Mouse (Mus musculus) MEL (cell line): ENCODE measurements around the gene Abcc1. TPM values are rescaled to one million over a fixed set of nuclear protein-coding genes. Genes with fewer than 3 reads are reported as not detected.

ENCODE experiments used
- DNase-seq: peaks from one replicate; pipeline ENCODE4 v3.0.0; 2011; ENCODE audit warnings: low read depth, low spot score
- H3K27ac ChIP-seq: 2 replicates; pipeline ENCODE4 v1.5.1; 2012; ENCODE audit warnings: low read depth, mild to moderate bottlenecking, control low read depth, low read length, moderate library complexity; ENCODE audit not compliant: control insufficient read depth
- H3K27me3 ChIP-seq, 2 experiments: fragments of 150-350 bp in 1 of 2; sonication (generic) in 1 of 2; 2 replicates each; pipeline ENCODE4 v1.6.1; 2012; ENCODE audit warnings: low read length in 2 of 2, mild to moderate bottlenecking in 2 of 2, improper control_type of control experiment in 1 of 2, moderate library complexity in 1 of 2; ENCODE audit not compliant: insufficient read depth in 2 of 2, control insufficient read depth in 1 of 2
- H3K36me3 ChIP-seq, 2 experiments: 2 replicates each; pipeline ENCODE4 v1.6.1; 2012 to 2014; ENCODE audit warnings: low read length in 2 of 2, improper control_type of control experiment in 1 of 2, inconsistent platforms in 1 of 2, mild to moderate bottlenecking in 1 of 2; ENCODE audit not compliant: insufficient read depth in 2 of 2, control insufficient read depth in 1 of 2
- H3K4me1 ChIP-seq, 2 experiments: fragments of 150-350 bp in 1 of 2; sonication (generic) in 1 of 2; 2 replicates each; pipeline ENCODE4 v1.6.1; 2012; ENCODE audit warnings: low read length in 2 of 2, improper control_type of control experiment in 1 of 2, mild to moderate bottlenecking in 1 of 2; ENCODE audit not compliant: insufficient read depth in 2 of 2, control insufficient read depth in 1 of 2
- H3K4me3 ChIP-seq, 2 experiments: fragments of 150-350 bp in 1 of 2; sonication (generic) in 1 of 2; 2 replicates each; pipeline ENCODE4 v1.5.1; 2012; ENCODE audit warnings: low read depth in 2 of 2, low read length in 2 of 2, mild to moderate bottlenecking in 2 of 2, moderate library complexity in 2 of 2, control low read depth in 1 of 2, improper control_type of control experiment in 1 of 2; ENCODE audit not compliant: control insufficient read depth in 1 of 2, insufficient read depth in 1 of 2
- H3K79me2 ChIP-seq: 2 replicates; pipeline ENCODE4 v1.6.1; 2012; ENCODE audit warnings: mild to moderate bottlenecking, low read length, moderate library complexity; ENCODE audit not compliant: control insufficient read depth, poor library complexity, insufficient read depth
- H3K9ac ChIP-seq: 2 replicates; pipeline ENCODE4 v1.6.1; 2012; ENCODE audit warnings: low read depth, mild to moderate bottlenecking, control low read depth, low read length, moderate library complexity; ENCODE audit not compliant: control insufficient read depth, poor library complexity, severe bottlenecking
- H3K9me3 ChIP-seq: fragments of 150-350 bp; sonication (generic); replicated peaks from 2 replicates; pipeline ENCODE4 v1.6.1; 2012; ENCODE audit warnings: mild to moderate bottlenecking, low read length, improper control_type of control experiment, moderate library complexity; ENCODE audit not compliant: insufficient read depth
- BHLHE40 ChIP-seq: IDR thresholded peaks from 2 replicates; pipeline ENCODE4 v1.6.1; 2012; ENCODE audit warnings: low read depth, mild to moderate bottlenecking, inconsistent platforms, low read length, improper control_type of control experiment, borderline replicate concordance
- CHD1 ChIP-seq: IDR thresholded peaks from 2 replicates; pipeline ENCODE4 v1.6.1; 2012; ENCODE audit warnings: low read depth, mild to moderate bottlenecking, inconsistent platforms, low read length, improper control_type of control experiment
- CHD2 ChIP-seq: IDR thresholded peaks from 2 replicates; pipeline ENCODE4 v1.6.1; 2011; ENCODE audit warnings: low read length, improper control_type of control experiment
- E2F4 ChIP-seq: IDR thresholded peaks from 2 replicates; pipeline ENCODE4 v1.6.1; 2011; ENCODE audit warnings: low read depth, low read length, improper control_type of control experiment, borderline replicate concordance
- ELF1 ChIP-seq: IDR thresholded peaks from 2 replicates; pipeline ENCODE4 v1.6.1; 2014; ENCODE audit warnings: low read depth, mild to moderate bottlenecking, inconsistent platforms, low read length, improper control_type of control experiment, moderate library complexity
- EP300 ChIP-seq, 2 experiments: IDR thresholded peaks; 2 replicates each; pipeline ENCODE4 v1.6.1; 2011; ENCODE audit warnings: improper control_type of control experiment in 2 of 2, low read length in 2 of 2, low read depth in 1 of 2, mild to moderate bottlenecking in 1 of 2
- GABPA ChIP-seq: IDR thresholded peaks from 2 replicates; pipeline ENCODE4 v1.6.1; 2012; ENCODE audit warnings: low read depth, mild to moderate bottlenecking, inconsistent platforms, low read length, improper control_type of control experiment, moderate library complexity
- JUND ChIP-seq: IDR thresholded peaks from 2 replicates; pipeline ENCODE4 v1.6.1; 2011; ENCODE audit warnings: low read depth, mild to moderate bottlenecking, improper control_type of control experiment, low read length
- MAX ChIP-seq: IDR thresholded peaks from 2 replicates; pipeline ENCODE4 v1.6.1; 2011; ENCODE audit warnings: low read length, improper control_type of control experiment
- MEF2A ChIP-seq: IDR thresholded peaks from 2 replicates; pipeline ENCODE4 v1.6.1; 2014; ENCODE audit warnings: low read depth, mild to moderate bottlenecking, inconsistent platforms, low read length, improper control_type of control experiment; ENCODE audit not compliant: poor library complexity, insufficient replicate concordance, severe bottlenecking; ENCODE audit errors: extremely low read depth
- MYC ChIP-seq: IDR thresholded peaks from 2 replicates; pipeline ENCODE4 v1.6.1; 2011; ENCODE audit warnings: low read depth, mild to moderate bottlenecking, low read length, improper control_type of control experiment, moderate library complexity
- NELFE ChIP-seq: IDR thresholded peaks from 2 replicates; pipeline ENCODE4 v1.6.1; 2011; ENCODE audit warnings: low read depth, low read length, improper control_type of control experiment
- POLR2A ChIP-seq, 2 experiments: IDR thresholded peaks; 2 replicates each; pipeline ENCODE4 v1.6.1; 2011 to 2012; ENCODE audit warnings: low read length in 2 of 2, mild to moderate bottlenecking in 2 of 2, control low read depth in 1 of 2, improper control_type of control experiment in 1 of 2, low read depth in 1 of 2, moderate library complexity in 1 of 2; ENCODE audit not compliant: control insufficient read depth in 1 of 2, insufficient read depth in 1 of 2, poor library complexity in 1 of 2
- POLR2AphosphoS5 ChIP-seq: IDR thresholded peaks from 2 replicates; pipeline ENCODE4 v1.6.1; 2012; ENCODE audit warnings: low read depth, borderline replicate concordance, mild to moderate bottlenecking, inconsistent platforms, low read length, moderate library complexity, mixed read lengths
- TAL1 ChIP-seq: IDR thresholded peaks from 2 replicates; pipeline ENCODE4 v1.6.1; 2012; ENCODE audit warnings: mild to moderate bottlenecking, inconsistent platforms, low read length, moderate library complexity, mixed read lengths
- TCF12 ChIP-seq: IDR thresholded peaks from 2 replicates; pipeline ENCODE4 v1.6.1; 2014; ENCODE audit warnings: low read depth, mild to moderate bottlenecking, inconsistent platforms, low read length, improper control_type of control experiment, moderate library complexity
- UBTF ChIP-seq: IDR thresholded peaks from 2 replicates; pipeline ENCODE4 v1.6.1; 2012; ENCODE audit warnings: low read depth, mild to moderate bottlenecking, inconsistent platforms, low read length, improper control_type of control experiment, moderate library complexity, borderline replicate concordance; ENCODE audit not compliant: insufficient read depth
- ZC3H11A ChIP-seq: IDR thresholded peaks from 2 replicates; pipeline ENCODE4 v1.6.1; 2012; ENCODE audit warnings: low read depth, mild to moderate bottlenecking, inconsistent platforms, low read length, improper control_type of control experiment
- polyA plus RNA-seq, 2 experiments: library from polyadenylated mRNA; stranded (reverse) in 1 of 2; unstranded in 1 of 2; fragments of >175 nt in 1 of 2; fragments of >200 nt in 1 of 2; gene quantifications; 2 replicates each; pipeline versions ENCODE4 v1.2.1 to v1.2.4; 2012; ENCODE audit warnings: low replicate concordance in 2 of 2, low read depth in 1 of 2; ENCODE audit not compliant: insufficient read length in 2 of 2, insufficient read depth in 1 of 2, missing spikeins in 1 of 2
- total RNA-seq: library from RNA; depleted of rRNA; stranded (reverse); fragments of 300-350 nt; gene quantifications from 2 replicates; pipeline ENCODE4 v1.2.3, GENCODE M21; 2012

Gene Abcc1
- total and polyA plus RNA-seq, 3 experiments, result 31.5 to 39.8 (median 34.2) TPM

GRCm38 (mm10) chr16:14439081-14439480 is 77.7 kb downstream of the Abcc1 start:
- no peaks in the 10 kb centered on the region for H3K9me3 ChIP-seq
- DNase-seq, result peak; percentile 21
- peaks cover 0 to 3% of the 10 kb centered on the region in 2 experiments; a peak in 2 of 4 replicates for H3K36me3 ChIP-seq
- no peak overlapping the region for H3K27ac ChIP-seq
- no peak overlapping the region for H3K4me3 ChIP-seq
- no peaks in the 10 kb centered on the region for H3K27me3 ChIP-seq
- H3K9ac ChIP-seq, result no peak overlapping the region
- no peak for TF ChIP-seq MAX
- no peak for TF ChIP-seq POLR2A (IDR thresholded peaks at IDR 0.05; ENCODE audit: control insufficient read depth in 1 of 2, insufficient read depth in 1 of 2, low read depth in 1 of 2, low read length in 2 of 2, poor library complexity in 1 of 2)
- TF ChIP-seq CHD1, result no peak
- TF ChIP-seq MEF2A, result no peak
- H3K79me2 ChIP-seq, result no peaks in the 10 kb centered on the region
- H3K4me1 ChIP-seq, result no peaks in the 10 kb centered on the region

DNA sequence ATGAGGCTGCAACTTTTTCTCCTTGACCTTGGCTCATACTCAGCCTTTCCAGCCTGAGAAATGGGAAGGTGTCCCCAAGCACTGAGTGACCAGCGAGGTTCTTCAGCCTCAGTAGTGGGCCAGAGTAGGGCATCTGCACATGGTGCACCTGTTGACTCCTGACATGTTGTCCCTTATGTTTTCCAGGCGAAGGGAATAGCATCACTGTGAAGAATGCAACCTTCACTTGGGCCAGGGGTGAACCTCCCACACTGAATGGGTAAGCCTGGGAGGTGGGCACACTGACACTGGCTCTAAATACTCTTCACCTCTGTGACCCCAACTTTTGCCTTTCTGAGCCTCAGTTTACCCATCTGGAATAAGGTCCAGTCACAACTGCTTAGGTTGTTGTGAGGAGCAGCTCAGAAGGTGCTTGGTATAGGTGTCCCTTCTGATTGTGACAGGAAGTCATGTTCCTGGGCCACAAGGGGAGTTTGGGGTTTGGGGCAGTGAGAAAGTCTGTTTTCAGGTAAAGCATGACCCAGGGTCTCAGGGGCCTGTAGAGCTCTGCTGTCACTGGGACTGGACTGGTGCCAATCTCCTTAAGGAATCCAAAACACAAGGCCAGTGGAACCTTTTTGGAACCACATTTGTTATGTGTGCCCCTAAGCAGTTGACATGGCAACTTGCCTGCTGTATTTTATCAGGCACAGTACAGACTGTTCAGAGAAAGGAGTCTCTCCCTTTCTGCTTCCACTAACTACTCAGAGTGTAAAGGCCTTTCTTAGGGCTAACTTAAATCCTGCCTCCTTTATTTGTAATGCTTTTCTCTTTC is 78.7 kb downstream of the Abcc1 start:
- no peak for DNase-seq
- peaks cover 0 to 5% of the 10 kb centered on the region in 2 experiments; a peak in 2 of 4 replicates for H3K36me3 ChIP-seq
- H3K27me3 ChIP-seq, result no peaks in the 10 kb centered on the region
- no peak overlapping the region for H3K27ac ChIP-seq
- H3K79me2 ChIP-seq, result no peaks in the 10 kb centered on the region
- H3K4me1 ChIP-seq, result no peaks in the 10 kb centered on the region
- no peak for TF ChIP-seq CHD1
- no peak for TF ChIP-seq E2F4
- TF ChIP-seq JUND, result no peak
- TF ChIP-seq ZC3H11A, result no peak
- TF ChIP-seq MAX, result no peak
- TF ChIP-seq NELFE, result no peak
- TF ChIP-seq UBTF, result no peak
- no peak for TF ChIP-seq POLR2AphosphoS5
- no peak for TF ChIP-seq EP300 (IDR thresholded peaks at IDR 0.05; ENCODE audit: low read depth in 1 of 2, low read length in 2 of 2)
- TF ChIP-seq TCF12, result no peak
- no peak for TF ChIP-seq CHD2
- TF ChIP-seq ELF1, result no peak
- TF ChIP-seq GABPA, result no peak
- TF ChIP-seq MYC, result no peak
- TF ChIP-seq TAL1, result no peak
- TF ChIP-seq BHLHE40, result no peak
- TF ChIP-seq, all 39 proteins: peak for 0
- Histone ChIP-seq H3K4me3 (no peak overlapping the region), H3K9me3 (no peaks in the 10 kb centered on the region), H3K9ac (no peak overlapping the region)
